Mouse (Mus musculus) right cerebral cortex, postnatal 25 days (tissue): Measurements from ENCODE around the gene Cdc37l1.
A peak's percentile ranks its signal among the peaks of the same experiment; 100 is the strongest.

Experiments
- DNase-seq: peaks from one replicate; pipeline ENCODE4 v3.0.0; 2022

The Cdc37l1 gene

DNA sequence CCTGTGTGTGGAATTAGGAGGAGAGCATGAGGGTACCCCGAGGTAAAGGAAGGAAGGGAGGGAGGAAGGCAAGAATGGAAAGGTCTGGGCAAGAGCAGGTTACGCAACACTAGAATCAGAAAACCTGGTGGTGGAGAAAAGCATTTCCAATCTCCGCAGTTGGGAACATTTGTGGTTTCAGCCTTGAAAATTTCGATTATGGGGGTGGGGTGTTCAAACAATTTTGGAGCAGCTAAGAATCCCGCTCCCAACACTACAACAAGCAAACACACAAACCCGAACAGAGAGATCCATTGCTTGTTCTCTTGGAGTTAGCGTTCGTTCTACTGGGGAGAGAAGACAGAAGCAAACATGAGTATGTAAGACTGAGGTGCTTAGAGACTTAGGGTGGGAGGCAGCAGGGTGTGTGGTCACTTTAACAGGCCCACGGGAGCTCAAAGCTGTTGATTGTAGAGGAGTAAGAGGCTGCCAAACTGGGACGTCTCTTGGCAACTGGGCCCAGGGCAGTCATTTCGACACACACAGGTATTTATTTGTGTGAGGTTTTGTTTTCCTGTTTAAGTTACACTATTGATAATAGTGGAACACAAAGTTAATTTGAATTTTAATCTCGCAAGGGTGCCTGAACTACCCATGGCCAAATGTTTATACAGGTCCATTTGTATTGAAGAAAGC, 59.4 kb downstream of the Cdc37l1 start:
- no peak for DNase-seq

DNA sequence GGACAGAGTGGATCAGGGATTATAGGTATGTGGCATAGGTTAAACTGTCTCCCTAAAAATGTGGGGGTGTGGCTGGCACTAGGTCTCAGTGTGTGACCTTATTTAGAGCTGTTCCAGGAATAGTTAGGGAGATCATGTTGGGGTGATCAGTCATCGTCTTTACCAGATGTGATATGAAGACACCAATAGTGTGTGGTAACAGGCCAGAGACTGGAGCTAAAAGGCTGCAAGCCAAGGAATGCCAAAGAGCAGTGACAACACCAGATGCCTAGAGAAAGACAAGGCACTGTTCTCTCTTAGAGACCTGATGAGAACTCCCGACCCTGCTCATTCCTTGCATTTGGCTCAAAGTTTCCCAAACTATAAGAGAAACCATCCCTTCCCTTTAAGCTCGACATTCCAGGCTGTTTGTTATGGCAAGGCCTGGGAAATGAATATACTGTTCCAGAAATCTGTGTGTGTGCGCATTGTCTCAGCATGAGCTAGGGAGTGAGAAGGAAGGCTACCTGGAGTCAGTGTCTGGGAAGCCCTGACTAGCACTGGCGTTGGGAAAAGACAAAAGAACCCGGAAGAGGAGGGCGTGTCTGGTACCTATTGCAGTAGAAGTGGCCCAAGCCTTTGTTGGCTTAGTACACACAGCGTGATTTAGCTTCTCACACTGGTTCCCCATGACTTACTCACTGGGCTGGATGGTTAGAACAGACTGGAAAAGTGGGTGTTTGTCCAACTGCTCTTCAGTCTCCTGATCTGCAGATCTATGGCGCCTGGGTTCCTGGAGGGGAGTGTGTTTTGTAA, 60.2 kb downstream of the Cdc37l1 start:
- DNase-seq, result no peak

DNA sequence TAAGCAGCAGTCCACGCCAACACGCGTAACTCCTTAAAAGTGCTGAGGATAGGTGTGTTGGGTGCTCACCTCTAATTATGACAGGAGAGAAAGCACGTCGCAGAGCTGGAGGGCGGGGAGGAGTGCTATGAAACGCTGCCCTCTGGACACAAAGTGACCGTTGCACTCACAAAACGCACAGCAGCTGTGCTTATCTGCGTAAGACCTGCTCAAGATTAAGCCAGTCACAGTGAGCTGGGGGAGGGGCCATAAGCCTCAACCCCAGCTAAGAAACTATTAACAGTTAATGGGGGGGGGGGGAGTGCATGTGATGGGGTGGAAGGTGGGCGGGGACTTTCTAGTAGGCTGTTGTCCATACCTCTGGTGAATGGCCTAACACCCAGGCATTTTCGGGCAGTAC, 62.6 kb downstream of the Cdc37l1 start:
- DNase-seq, result no peak

DNA sequence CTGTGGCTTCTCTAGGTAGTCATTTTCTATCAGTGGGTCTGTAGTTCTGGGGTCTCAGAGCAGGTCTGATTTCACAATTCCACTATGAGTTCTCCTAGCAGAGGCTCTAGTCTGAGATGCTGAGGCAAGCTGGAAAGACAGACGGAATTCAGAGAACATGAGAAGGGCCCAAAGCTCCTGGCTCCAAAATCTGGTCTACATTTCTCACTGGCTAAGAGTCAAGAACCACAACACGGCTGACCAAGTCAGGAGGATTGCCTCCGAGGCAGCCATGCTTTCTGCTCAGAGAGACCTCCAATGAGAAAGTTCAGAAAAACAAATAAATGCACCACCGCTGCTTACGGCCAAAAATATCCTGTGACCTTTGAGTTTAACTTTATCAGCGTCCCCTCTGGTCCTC, 64.4 kb downstream of the Cdc37l1 start:
- DNase-seq, result no peak

DNA sequence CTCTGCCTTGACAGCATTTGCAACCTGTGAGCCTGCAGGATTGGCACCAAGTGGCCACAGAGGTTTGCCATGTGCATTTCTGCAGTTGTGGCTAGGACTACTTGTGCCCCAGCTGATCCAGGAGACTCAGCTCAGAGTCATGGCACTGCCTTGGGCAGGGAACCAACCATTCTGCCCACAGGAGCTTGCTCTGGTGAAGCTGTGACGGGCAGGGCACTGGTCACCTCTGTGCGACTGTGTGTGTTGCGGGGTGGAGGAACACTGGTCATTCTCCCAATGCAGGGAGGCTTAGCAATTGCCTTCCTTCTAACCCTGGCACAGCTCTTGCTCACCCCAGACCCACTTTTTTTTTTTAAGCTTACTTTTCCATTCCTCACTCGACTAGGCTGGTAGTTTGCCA, 65.3 kb downstream of the Cdc37l1 start:
- no peak for DNase-seq

DNA sequence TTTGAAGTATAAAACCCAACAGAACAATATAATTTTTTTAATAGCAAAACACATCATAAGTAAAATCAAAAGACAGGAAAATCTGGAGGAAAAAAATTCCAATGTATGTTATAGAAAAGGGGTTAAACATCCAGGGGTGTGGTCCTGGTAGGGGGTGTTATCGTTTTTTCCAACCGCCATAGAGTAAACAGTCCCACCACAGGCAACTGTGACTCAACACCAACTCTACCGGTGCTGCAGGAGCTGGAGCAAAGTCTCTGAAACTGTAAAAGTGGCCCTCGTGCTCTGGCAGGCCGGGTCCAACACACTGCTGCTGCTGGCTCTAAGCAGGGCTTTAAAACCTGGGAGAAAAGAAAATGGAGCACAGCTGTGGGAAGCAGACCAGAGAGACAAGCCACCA, 68.6 kb downstream of the Cdc37l1 start:
- DNase-seq, result no peak

DNA sequence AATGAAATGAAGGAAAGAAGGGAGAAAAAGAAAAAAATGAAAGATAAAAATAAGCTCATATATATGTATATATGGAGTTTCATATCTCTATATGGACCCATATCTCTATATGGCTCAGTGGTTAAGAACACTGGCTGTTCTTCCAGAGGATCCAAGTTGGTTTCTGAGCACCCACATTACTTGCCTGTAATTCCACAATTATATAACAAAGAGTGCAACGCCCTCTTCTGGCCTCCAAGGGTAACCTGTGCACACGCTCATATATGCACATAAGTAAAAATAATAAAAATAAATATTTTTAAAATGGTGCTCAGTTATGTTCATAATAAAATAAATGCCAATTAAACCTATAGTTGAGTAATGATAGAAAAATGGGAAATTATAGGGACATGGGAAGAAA, 69.5 kb downstream of the Cdc37l1 start:
- DNase-seq, result no peak

DNA sequence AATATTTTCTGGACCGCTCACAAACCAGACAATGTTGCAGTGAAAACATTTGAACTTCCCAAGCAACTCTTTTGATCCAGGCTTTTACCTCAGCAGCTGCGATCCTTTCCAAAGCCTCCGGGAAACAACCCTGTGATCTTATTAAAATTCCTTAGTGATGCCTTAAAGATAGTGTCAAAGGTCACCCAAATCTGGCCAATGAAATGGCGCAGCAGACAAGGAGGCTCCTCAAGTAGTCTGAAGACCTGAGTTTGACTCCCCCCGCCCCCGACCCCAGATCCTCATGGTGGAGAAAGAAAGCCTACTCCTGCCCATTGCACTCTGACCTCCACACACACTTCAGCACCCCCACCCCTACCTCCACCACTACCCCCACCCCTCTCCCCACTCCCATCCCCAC, 70.1 kb downstream of the Cdc37l1 start:
- DNase-seq, result no peak

DNA sequence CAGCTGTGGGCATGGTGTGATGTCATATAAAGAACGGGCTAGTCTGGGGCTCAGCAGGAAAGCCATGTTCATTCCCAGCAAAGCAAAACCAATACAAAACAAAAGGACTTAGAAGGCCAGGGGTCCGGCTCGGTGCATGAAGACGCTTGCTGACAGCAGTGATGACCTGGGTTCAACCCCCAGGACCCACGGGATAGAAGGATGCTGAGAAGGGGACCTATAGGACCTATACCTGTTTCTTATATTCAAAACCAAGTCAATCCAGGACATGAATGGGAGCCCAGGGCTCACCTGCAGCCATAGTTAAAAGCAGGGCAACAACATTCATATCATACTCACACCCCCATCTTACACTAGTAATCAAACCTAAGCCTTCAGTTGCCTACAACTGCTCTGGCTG, 72.9 kb downstream of the Cdc37l1 start:
- DNase-seq, result no peak

DNA sequence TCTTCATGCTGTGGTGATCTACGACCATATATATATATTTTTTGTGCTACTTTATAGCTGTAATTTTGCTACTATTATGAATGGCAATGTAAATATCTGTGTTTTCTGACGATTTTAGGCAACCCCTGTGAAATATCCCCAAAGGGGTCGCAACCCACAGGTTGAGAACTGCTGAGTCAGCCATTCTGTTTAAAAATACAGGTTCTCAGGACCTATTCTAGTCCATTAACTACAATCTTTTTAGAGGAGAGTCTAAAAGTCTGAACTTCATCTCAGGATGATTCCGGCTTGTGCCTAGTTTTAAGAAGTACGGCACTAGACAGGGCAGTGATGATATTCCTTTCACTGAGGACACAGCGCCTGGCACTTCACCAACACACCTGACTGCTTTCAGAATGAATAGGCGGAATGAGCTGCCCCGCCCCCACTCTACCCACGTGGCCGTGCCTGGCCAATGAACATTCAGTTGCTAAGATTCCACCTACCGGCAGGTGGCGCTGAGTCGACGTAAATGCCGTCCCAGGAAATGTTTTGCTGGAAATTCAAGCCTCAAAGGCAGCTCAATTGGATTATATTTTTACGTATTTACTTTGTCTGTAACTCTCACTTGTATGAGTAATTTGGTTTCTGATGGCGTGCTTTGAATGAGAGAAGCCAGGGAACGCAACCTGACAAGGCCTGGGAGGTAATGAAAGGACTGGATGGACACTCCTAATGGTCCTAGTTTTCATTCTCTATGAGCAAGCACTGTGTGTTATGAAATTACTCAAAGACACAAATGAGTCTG, 73.6 kb downstream of the Cdc37l1 start:
- DNase-seq, result peak; percentile 83

DNA sequence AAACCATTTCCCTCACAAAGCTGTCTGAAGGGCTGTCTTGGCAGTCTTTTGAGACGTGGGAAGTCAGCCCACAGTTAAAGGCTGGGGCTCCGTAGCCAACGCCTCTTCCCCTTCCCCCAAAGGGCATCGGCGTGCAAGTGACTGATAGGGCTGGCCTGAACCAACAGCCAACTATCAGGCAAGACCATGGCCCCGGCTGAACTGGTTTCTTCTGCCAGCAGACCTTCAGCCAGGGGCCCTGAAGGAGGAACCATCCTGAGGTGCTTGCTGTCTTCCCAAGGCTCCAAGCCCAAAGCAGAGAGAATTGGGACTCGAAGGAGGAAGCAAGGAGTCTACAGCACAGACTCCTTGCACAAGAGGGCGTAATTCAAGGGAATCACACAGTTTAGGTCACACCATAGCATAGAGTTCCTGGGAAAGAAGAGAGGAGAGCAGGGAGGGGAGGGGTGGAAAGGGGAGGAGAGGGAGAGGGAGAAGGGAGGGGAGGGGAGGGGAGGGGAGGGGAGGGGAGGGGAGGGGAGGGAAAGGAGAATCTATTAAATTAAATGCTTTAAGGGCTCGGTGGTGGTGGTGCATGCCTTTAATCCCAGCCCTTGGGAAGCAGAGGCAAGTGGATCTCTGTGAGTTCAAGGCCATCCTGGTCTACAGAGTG, 74.4 kb downstream of the Cdc37l1 start:
- no peak for DNase-seq

DNA sequence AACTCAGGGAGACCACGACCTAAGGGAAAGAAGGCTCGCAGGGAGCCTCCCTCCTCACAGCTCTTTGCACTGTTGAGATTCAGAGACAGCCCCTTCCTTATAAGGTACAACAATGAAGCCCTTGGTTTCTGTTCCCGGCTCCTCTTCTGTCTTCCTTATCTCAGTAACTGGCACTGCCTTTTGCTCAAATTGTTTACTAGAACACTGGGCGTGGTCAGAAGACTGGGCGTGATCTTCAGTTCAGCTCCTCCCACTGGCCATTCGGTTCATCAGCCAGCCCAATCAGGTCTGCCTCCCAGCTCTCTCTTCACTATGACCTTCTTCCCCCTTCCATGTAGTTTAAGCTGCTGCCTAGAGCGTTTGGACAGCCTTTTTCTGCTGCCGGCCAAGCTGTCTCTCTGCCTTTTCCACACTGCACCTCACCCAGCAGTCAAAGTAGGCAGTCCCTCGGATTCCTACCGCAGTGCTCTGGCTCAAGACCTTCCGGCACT, 76.9 kb downstream of the Cdc37l1 start:
- no peak for DNase-seq

DNA sequence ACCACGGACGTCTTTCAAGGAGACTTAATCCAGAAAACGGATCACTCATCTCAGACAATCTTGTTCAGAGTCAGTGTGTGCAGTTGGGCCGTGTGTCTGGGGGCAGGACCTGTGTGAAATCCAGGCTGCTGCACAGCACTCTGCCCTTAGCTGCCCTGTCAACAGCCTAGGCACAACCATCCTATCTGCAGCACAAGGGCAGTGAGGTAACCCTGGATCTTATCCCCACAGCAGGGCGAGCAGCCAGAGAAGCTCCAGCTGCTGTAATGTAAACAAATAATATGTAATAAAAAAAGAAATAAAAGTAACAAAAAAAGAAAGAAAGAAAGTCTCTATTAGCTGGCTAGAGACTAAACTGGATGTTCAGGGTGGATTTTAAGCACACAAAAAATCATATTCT, 79.0 kb downstream of the Cdc37l1 start:
- no peak for DNase-seq

DNA sequence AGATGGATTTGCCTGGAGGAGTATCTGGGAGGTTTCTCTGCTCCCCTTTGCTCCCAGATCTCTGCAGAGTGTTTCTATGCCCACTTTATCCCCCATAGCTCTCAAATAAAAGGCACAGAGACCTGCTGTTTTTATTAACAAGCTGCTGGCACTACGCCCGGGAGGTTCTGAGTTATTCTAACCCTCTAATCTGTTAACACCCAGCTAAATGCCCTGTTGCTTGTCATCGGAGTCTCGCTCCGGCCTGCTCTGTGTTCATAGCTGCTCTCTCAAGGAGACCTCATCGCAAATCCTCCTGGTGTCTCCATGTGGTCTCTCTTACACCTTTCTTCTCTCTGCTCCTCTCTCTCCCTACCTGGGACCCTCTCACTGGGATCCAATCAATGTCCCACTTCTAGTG, 84.7 kb downstream of the Cdc37l1 start:
- no peak for DNase-seq
